Mouse (Mus musculus): ENCODE data around the gene Olfr434. TPM values are rescaled to one million over a fixed set of nuclear protein-coding genes. Genes with fewer than 3 reads are reported as not detected.
A peak's percentile ranks its signal among the peaks of the same experiment; 100 is the strongest.

The Olfr434 gene
- polyA plus RNA-seq, 2 experiments = not detected

- peak; percentile 26 for DNase-seq (ENCODE audit: low spot score)
- H3K4me1 ChIP-seq (ENCODE audit: control insufficient read depth, insufficient read depth, low read length) = no peaks in the 10 kb centered on the region
- 13% methylated on average over 4 of the region's 4 CpGs for WGBS
These were observed 29.2 kb downstream of the Olfr434 start for GRCm38 (mm10) chr6:43242061-43242460.

GRCm38 (mm10) chr6:43247396-43247795 is 34.6 kb downstream of the Olfr434 start:
- WGBS = 71% methylated on average over 3 of the region's 3 CpGs
- Histone ChIP-seq H3K9me3 (ENCODE audit: control insufficient read depth, low read length) (no peaks in the 10 kb centered on the region), H3K27ac (replicated peaks; ENCODE audit: low read depth, low read length) (no peak overlapping the region), H3K27me3 (ENCODE audit: control insufficient read depth, insufficient read depth, low read length) (no peaks in the 10 kb centered on the region), H3K36me3 (ENCODE audit: control insufficient read depth, insufficient read depth, low read length) (no peaks in the 10 kb centered on the region), H3K4me1 (ENCODE audit: control insufficient read depth, insufficient read depth, low read length) (no peaks in the 10 kb centered on the region), H3K4me3 (replicated peaks; ENCODE audit: low read length) (no peak overlapping the region), H3K9ac (ENCODE audit: low read depth, low read length, severe bottlenecking) (no peak overlapping the region), H3K4me2 (replicated peaks; ENCODE audit: low read depth, low read length, severe bottlenecking) (no peak overlapping the region)
- ATAC-seq (ENCODE audit: low FRiP score, low read depth) (no peak), DNase-seq (ENCODE audit: low spot score) (no peak)
- TF ChIP-seq POLR2A (IDR thresholded peaks at IDR 0.05; ENCODE audit: borderline replicate concordance, extremely low read depth, insufficient read depth, insufficient read length) = no peak

More at GRCm38 (mm10) chr6:43242061-43242460, 29.2 kb downstream of the Olfr434 start:
- no peak for TF ChIP-seq POLR2A (IDR thresholded peaks at IDR 0.05; ENCODE audit: borderline replicate concordance, extremely low read depth, insufficient read depth, insufficient read length)
- no peaks in the 10 kb centered on the region for H3K9me3 ChIP-seq (ENCODE audit: control insufficient read depth, low read length)
- H3K27ac ChIP-seq (replicated peaks; ENCODE audit: low read depth, low read length) = no peak overlapping the region
- H3K36me3 ChIP-seq (ENCODE audit: control insufficient read depth, insufficient read depth, low read length) = no peaks in the 10 kb centered on the region
- H3K4me2 ChIP-seq (replicated peaks; ENCODE audit: low read depth, low read length, severe bottlenecking) = no peak overlapping the region
- no peak overlapping the region for H3K4me3 ChIP-seq (replicated peaks; ENCODE audit: low read length)
- 0 out of 2 replicates have a peak, but pooled peaks have one; percentile 34 for ATAC-seq (ENCODE audit: low FRiP score, low read depth)
- H3K9ac ChIP-seq (ENCODE audit: low read depth, low read length, severe bottlenecking) = no peak overlapping the region
- no peaks in the 10 kb centered on the region for H3K27me3 ChIP-seq (ENCODE audit: control insufficient read depth, insufficient read depth, low read length)

GRCm38 (mm10) chr6:43252994-43253393 is 40.2 kb downstream of the Olfr434 start:
- ATAC-seq (ENCODE audit: low FRiP score, low read depth) = no peak
- TF ChIP-seq POLR2A (IDR thresholded peaks at IDR 0.05; ENCODE audit: borderline replicate concordance, extremely low read depth, insufficient read depth, insufficient read length) = no peak
- Histone ChIP-seq H3K27ac (replicated peaks; ENCODE audit: low read depth, low read length) (no peak overlapping the region), H3K4me2 (replicated peaks; ENCODE audit: low read depth, low read length, severe bottlenecking) (no peak overlapping the region), H3K9me3 (ENCODE audit: control insufficient read depth, low read length) (no peaks in the 10 kb centered on the region), H3K4me3 (replicated peaks; ENCODE audit: low read length) (no peak overlapping the region), H3K4me1 (ENCODE audit: control insufficient read depth, insufficient read depth, low read length) (no peaks in the 10 kb centered on the region), H3K27me3 (ENCODE audit: control insufficient read depth, insufficient read depth, low read length) (no peaks in the 10 kb centered on the region), H3K36me3 (ENCODE audit: control insufficient read depth, insufficient read depth, low read length) (no peaks in the 10 kb centered on the region), H3K9ac (ENCODE audit: low read depth, low read length, severe bottlenecking) (no peak overlapping the region)
- DNase-seq (ENCODE audit: low spot score) = no peak
- WGBS = 90% methylated on average over 1 of the region's 1 CpGs

DNA sequence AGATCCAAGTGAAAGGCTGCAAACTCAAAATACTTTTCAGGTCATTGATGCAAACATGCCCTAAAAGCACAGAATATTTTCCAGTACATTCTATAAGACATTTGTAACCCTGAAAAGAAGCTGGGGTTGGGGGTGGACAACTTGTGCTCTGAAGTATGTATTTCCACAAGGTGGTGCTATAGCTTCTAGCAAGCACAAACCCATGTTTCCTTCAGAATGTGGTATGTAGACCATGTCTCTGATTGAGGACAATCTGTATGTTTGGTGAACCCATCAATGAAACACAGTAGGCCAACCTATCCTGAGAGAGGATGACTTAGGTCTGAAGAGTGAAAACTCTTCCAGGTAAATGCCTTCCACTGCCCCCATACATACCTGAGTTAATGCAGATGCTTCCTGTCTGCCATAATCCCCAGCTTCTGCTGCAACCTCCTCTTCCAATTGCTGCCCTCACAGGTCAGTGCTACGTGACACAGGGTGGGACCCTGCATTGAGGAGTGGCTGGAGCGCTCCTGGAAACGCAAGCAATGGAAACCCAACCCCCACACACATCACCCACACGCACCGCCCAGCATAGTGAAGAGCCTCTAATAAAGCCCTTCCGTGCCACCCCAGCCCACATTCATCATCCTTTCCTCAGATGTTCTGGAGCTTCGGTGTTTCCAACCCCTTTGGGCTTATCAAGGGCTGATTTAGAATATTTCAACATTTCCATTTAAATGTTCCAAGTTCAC is 41.5 kb downstream of the Olfr434 start:
- Histone ChIP-seq H3K4me3 (replicated peaks; ENCODE audit: low read length) (no peak overlapping the region), H3K36me3 (ENCODE audit: control insufficient read depth, insufficient read depth, low read length) (no peaks in the 10 kb centered on the region), H3K27me3 (ENCODE audit: control insufficient read depth, insufficient read depth, low read length) (no peaks in the 10 kb centered on the region), H3K4me2 (replicated peaks; ENCODE audit: low read depth, low read length, severe bottlenecking) (no peak overlapping the region), H3K9ac (ENCODE audit: low read depth, low read length, severe bottlenecking) (no peak overlapping the region), H3K27ac (replicated peaks; ENCODE audit: low read depth, low read length) (no peak overlapping the region), H3K4me1 (ENCODE audit: control insufficient read depth, insufficient read depth, low read length) (no peaks in the 10 kb centered on the region), H3K9me3 (ENCODE audit: control insufficient read depth, low read length) (no peaks in the 10 kb centered on the region)
- ATAC-seq (ENCODE audit: low FRiP score, low read depth) (no peak), DNase-seq (ENCODE audit: low spot score) (peak; percentile 37)
- no peak for TF ChIP-seq POLR2A (IDR thresholded peaks at IDR 0.05; ENCODE audit: borderline replicate concordance, extremely low read depth, insufficient read depth, insufficient read length)
- 64% methylated on average over 7 of the region's 7 CpGs for WGBS

- no peak overlapping the region for H3K4me3 ChIP-seq (replicated peaks; ENCODE audit: low read length)
- 65% methylated on average over 2 of the region's 2 CpGs for WGBS
- no peaks in the 10 kb centered on the region for H3K4me1 ChIP-seq (ENCODE audit: control insufficient read depth, insufficient read depth, low read length)
- no peak overlapping the region for H3K4me2 ChIP-seq (replicated peaks; ENCODE audit: low read depth, low read length, severe bottlenecking)
- H3K27me3 ChIP-seq (ENCODE audit: control insufficient read depth, insufficient read depth, low read length) = no peaks in the 10 kb centered on the region
- H3K36me3 ChIP-seq (ENCODE audit: control insufficient read depth, insufficient read depth, low read length) = no peaks in the 10 kb centered on the region
- ATAC-seq (ENCODE audit: low FRiP score, low read depth) (no peak), DNase-seq (ENCODE audit: low spot score) (no peak)
- H3K9ac ChIP-seq (ENCODE audit: low read depth, low read length, severe bottlenecking) = no peak overlapping the region
- no peak overlapping the region for H3K27ac ChIP-seq (replicated peaks; ENCODE audit: low read depth, low read length)
- no peak for TF ChIP-seq POLR2A (IDR thresholded peaks at IDR 0.05; ENCODE audit: borderline replicate concordance, extremely low read depth, insufficient read depth, insufficient read length)
- H3K9me3 ChIP-seq (ENCODE audit: control insufficient read depth, low read length) = no peaks in the 10 kb centered on the region
These were observed 47.9 kb downstream of the Olfr434 start for GRCm38 (mm10) chr6:43260756-43261155.

Measured in limb, embryonic 14.5 days (tissue).